Mouse (Mus musculus) heart, adult 2 months (tissue): ENCODE measurements at regions not wholly inside any gene's neighbourhood (a gene's known extent, or its start where the extent isn't known, plus 50 kb on each side); places are given as distances from the start of the nearest gene placed in this dataset.

ENCODE experiments used
- EP300 ChIP-seq: fragments of 200-500 bp; IDR thresholded peaks from 2 replicates; pipeline ENCODE4 v1.6.1; 2011; ENCODE audit warnings: low read depth, low read length, control low read depth; ENCODE audit not compliant: insufficient read depth
- POLR2A ChIP-seq: fragments of 200-500 bp; IDR thresholded peaks from 2 replicates; pipeline ENCODE4 v1.6.1; 2011; ENCODE audit warnings: mild to moderate bottlenecking, low read depth, low read length, control low read depth; ENCODE audit not compliant: insufficient read depth

GRCm38 (mm10) chr1:73149926-73150325, 134.2 kb upstream of the Tnp1 start:
- TF ChIP-seq POLR2A, result no peak
- TF ChIP-seq EP300, result no peak
